Mouse (Mus musculus) neural tube, embryonic 14.5 days (tissue): Measurements from ENCODE around the gene Sdk1. TPM values are rescaled to one million over a fixed set of nuclear protein-coding genes. Genes with fewer than 3 reads are reported as not detected.
A peak's percentile ranks its signal among the peaks of the same experiment; 100 is the strongest.

ENCODE experiments used
- ATAC-seq: fragments of 200-750 bp; cut with Nextera tagmentation; 2 replicates; pipeline ENCODE4 v1.8.0; 2017; ENCODE audit warnings: low read depth, mild to moderate bottlenecking, moderate TSS enrichment, moderate library complexity
- H3K27ac ChIP-seq: fragments of 300-500 bp; sonication (generic); 2 replicates; pipeline ENCODE4 v1.5.1; 2014; ENCODE audit warnings: low read depth, mild to moderate bottlenecking, control low read depth, low read length, moderate library complexity, mixed read lengths
- H3K27me3 ChIP-seq: fragments of 300-500 bp; sonication (generic); 2 replicates; pipeline ENCODE4 v1.6.1; 2014; ENCODE audit warnings: low read length; ENCODE audit not compliant: control insufficient read depth, insufficient read depth
- H3K36me3 ChIP-seq: fragments of 300-500 bp; sonication (generic); 2 replicates; pipeline ENCODE4 v1.6.1; 2014; ENCODE audit warnings: low read length, mixed read lengths; ENCODE audit not compliant: control insufficient read depth, insufficient read depth
- H3K4me1 ChIP-seq: fragments of 300-500 bp; sonication (generic); 2 replicates; pipeline ENCODE4 v1.6.1; 2014; ENCODE audit warnings: low read length; ENCODE audit not compliant: control insufficient read depth, insufficient read depth
- H3K4me2 ChIP-seq: fragments of 300-500 bp; sonication (generic); 2 replicates; pipeline ENCODE4 v1.6.1; 2014; ENCODE audit warnings: mild to moderate bottlenecking, low read depth, low read length, control low read depth
- H3K4me3 ChIP-seq: fragments of 300-500 bp; sonication (generic); 2 replicates; pipeline ENCODE4 v1.5.1; 2014; ENCODE audit warnings: low read depth, low read length, control low read depth, mixed read lengths
- H3K9ac ChIP-seq: fragments of 300-500 bp; sonication (generic); replicated peaks from 2 replicates; pipeline ENCODE4 v1.6.1; 2014; ENCODE audit warnings: low read depth, mild to moderate bottlenecking, control low read depth, low read length, mixed read lengths
- H3K9me3 ChIP-seq: fragments of 300-500 bp; sonication (generic); 2 replicates; pipeline ENCODE4 v1.6.1; 2016; ENCODE audit warnings: low read length; ENCODE audit not compliant: control insufficient read depth
- WGBS: fragments of 180-500 bp; shearing (Covaris S2); extraction: QIAGEN DNeasy Blood & Tissue Kit; methylation state at CpG from one replicate; pipeline ENCODE4 v1.1.7; 2014; 5-methylcytosine and 5-hydroxymethylcytosine counted together
- polyA plus RNA-seq: library from polyadenylated mRNA; unstranded; fragments of >200 nt; fragmentation: Nextera tagmentation; extraction: Ambion mirVana; gene quantifications from 2 replicates; pipeline ENCODE4 v1.2.1, GENCODE M21; 2014

Sdk1 gene
- polyA plus RNA-seq, 1 experiment from 2014 or later: 3.1 TPM

DNA sequence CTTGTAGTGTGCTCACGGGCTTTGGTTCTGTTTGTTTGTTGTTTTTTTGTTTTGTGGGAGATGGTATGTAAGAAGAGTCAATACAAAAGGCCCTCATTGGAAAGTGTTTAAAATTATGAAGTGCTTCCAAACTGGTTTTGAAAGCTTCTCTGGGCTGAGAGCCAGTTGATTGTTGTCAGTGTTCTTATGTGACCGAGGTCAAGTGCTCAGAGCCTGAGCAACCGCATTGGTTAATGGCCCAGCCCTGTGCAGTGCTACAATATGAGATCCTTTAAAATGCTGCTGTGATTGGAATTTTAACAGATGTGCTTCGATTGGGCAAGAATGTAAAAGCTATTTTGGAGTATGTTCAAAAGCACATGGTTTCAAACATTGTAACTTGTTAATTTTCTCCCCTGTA lies 127.3 kb downstream of the Sdk1 start:
- 44% methylated on average over 4 of the region's 4 CpGs for WGBS
- no peaks in the 10 kb centered on the region for H3K27me3 ChIP-seq
- H3K9ac ChIP-seq: no peak overlapping the region
- ATAC-seq: no peak
- no peaks in the 10 kb centered on the region for H3K36me3 ChIP-seq
- H3K9me3 ChIP-seq: no peaks in the 10 kb centered on the region
- H3K4me1 ChIP-seq: 0 out of 2 replicates have a peak, but pooled peaks cover 2% of the 10 kb centered on the region
- no peak overlapping the region for H3K27ac ChIP-seq
- H3K4me2 ChIP-seq: no peak overlapping the region
- H3K4me3 ChIP-seq: no peak overlapping the region

- no peak for ATAC-seq
- H3K36me3 ChIP-seq: no peaks in the 10 kb centered on the region
These were observed 133.5 kb downstream of the Sdk1 start for GRCm38 (mm10) chr5:141374797-141375196.

GRCm38 (mm10) chr5:141379836-141380773 lies 138.8 kb downstream of the Sdk1 start:
- Histone ChIP-seq H3K27ac (peak overlapping the region; percentile 60), H3K36me3 (no peaks in the 10 kb centered on the region), H3K27me3 (no peaks in the 10 kb centered on the region), H3K4me1 (peaks cover 12% of the 10 kb centered on the region), H3K9ac (no peak overlapping the region), H3K4me3 (no peak overlapping the region), H3K4me2 (no peak overlapping the region), H3K9me3 (no peaks in the 10 kb centered on the region)
- peak; percentile 71; the same call in 1 of the 2 replicates for ATAC-seq
- WGBS: 31% methylated on average over 9 of the region's 9 CpGs

More at GRCm38 (mm10) chr5:141374797-141375196, 133.5 kb downstream of the Sdk1 start:
- Histone ChIP-seq H3K4me3 (no peak overlapping the region), H3K9ac (no peak overlapping the region), H3K27me3 (no peaks in the 10 kb centered on the region), H3K27ac (no peak overlapping the region), H3K9me3 (no peaks in the 10 kb centered on the region), H3K4me2 (no peak overlapping the region), H3K4me1 (no peaks in the 10 kb centered on the region)
- WGBS: 67% methylated on average over 2 of the region's 2 CpGs

DNA sequence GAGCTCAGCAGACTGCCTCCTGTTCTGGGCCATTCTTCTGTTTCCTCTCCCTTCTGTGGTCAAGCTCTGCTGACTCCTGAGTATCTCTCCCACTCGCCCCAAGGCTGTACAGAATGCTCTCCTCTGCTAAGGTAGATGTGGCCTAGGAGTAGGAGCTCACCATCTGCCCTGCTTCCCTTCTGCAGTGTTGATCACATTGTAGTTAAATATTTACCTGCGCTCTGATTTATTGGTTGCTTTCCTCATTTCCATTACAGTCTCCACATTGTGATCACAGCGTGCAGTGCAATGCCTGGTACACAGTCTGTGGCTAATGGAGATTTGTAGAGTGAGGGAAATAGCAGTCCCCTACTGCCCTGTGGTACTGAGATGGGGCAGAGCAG lies 139.5 kb downstream of the Sdk1 start:
- Histone ChIP-seq H3K9me3 (no peaks in the 10 kb centered on the region), H3K27me3 (no peaks in the 10 kb centered on the region), H3K4me1 (peaks cover 12% of the 10 kb centered on the region), H3K27ac (peak overlapping the region; percentile 60), H3K4me2 (no peak overlapping the region), H3K9ac (no peak overlapping the region), H3K4me3 (no peak overlapping the region), H3K36me3 (no peaks in the 10 kb centered on the region)
- ATAC-seq: peak; percentile 49; the same call in 1 of the 2 replicates
- WGBS: 46% methylated on average over 3 of the region's 3 CpGs

DNA sequence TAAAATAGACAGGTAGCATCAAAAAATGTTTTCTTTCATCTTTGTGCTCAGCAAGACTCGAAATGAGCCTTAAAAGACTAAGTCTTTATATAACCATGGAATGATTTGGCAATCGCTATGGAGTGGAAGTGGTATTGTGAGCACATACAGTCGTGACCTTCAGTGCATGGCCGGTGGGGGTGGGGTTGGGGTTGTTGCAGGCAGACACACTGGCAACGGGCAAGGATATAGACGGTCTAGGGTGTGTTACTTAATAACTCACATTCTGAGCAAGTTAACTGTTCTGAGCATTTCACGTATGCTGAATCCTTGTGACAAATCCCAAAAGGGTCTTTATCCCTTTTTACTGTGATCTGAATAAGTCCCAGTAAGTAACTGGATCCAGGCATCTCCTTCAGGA lies 140.3 kb downstream of the Sdk1 start:
- Histone ChIP-seq H3K9ac (no peak overlapping the region), H3K36me3 (no peaks in the 10 kb centered on the region), H3K4me1 (peaks cover 12% of the 10 kb centered on the region), H3K4me3 (no peak overlapping the region), H3K27ac (no peak overlapping the region), H3K9me3 (no peaks in the 10 kb centered on the region), H3K4me2 (no peak overlapping the region), H3K27me3 (no peaks in the 10 kb centered on the region)
- WGBS: 82% methylated on average over 7 of the region's 7 CpGs
- ATAC-seq: no peak

- WGBS: 89% methylated on average over 5 of the region's 5 CpGs
- H3K27me3 ChIP-seq: no peaks in the 10 kb centered on the region
- no peak overlapping the region for H3K4me3 ChIP-seq
- H3K36me3 ChIP-seq: no peaks in the 10 kb centered on the region
- H3K4me2 ChIP-seq: no peak overlapping the region
- ATAC-seq: no peak
- no peaks in the 10 kb centered on the region for H3K9me3 ChIP-seq
- no peak overlapping the region for H3K9ac ChIP-seq
- no peak overlapping the region for H3K27ac ChIP-seq
- H3K4me1 ChIP-seq: peaks cover 12% of the 10 kb centered on the region
These were observed 141.1 kb downstream of the Sdk1 start for GRCm38 (mm10) chr5:141382246-141382835.

GRCm38 (mm10) chr5:141388451-141388850 lies 147.2 kb downstream of the Sdk1 start:
- no peaks in the 10 kb centered on the region for H3K36me3 ChIP-seq
- no peak overlapping the region for H3K4me2 ChIP-seq
- H3K27me3 ChIP-seq: no peaks in the 10 kb centered on the region
- no peak overlapping the region for H3K4me3 ChIP-seq
- no peak overlapping the region for H3K27ac ChIP-seq
- H3K9ac ChIP-seq: no peak overlapping the region
- WGBS: 16% methylated on average over 2 of the region's 2 CpGs
- no peak for ATAC-seq
- H3K4me1 ChIP-seq: no peaks in the 10 kb centered on the region
- H3K9me3 ChIP-seq: no peaks in the 10 kb centered on the region

- Histone ChIP-seq H3K36me3 (no peaks in the 10 kb centered on the region), H3K9ac (no peak overlapping the region), H3K9me3 (no peaks in the 10 kb centered on the region), H3K27ac (no peak overlapping the region), H3K4me1 (no peaks in the 10 kb centered on the region), H3K4me2 (no peak overlapping the region), H3K4me3 (no peak overlapping the region), H3K27me3 (no peaks in the 10 kb centered on the region)
- 88% methylated on average over 4 of the region's 4 CpGs for WGBS
- no peak for ATAC-seq
These were observed 149.3 kb downstream of the Sdk1 start for GRCm38 (mm10) chr5:141390541-141390940.

- ATAC-seq: no peak
- H3K36me3 ChIP-seq: no peaks in the 10 kb centered on the region
- no peaks in the 10 kb centered on the region for H3K27me3 ChIP-seq
- WGBS: 84% methylated on average over 5 of the region's 5 CpGs
- H3K4me3 ChIP-seq: no peak overlapping the region
- no peak overlapping the region for H3K4me2 ChIP-seq
- H3K4me1 ChIP-seq: no peaks in the 10 kb centered on the region
- no peaks in the 10 kb centered on the region for H3K9me3 ChIP-seq
- no peak overlapping the region for H3K27ac ChIP-seq
- no peak overlapping the region for H3K9ac ChIP-seq
These were observed 149.9 kb downstream of the Sdk1 start for GRCm38 (mm10) chr5:141391153-141391552.
